Mouse (Mus musculus): Measurements from ENCODE around the gene Gm5134.

The Gm5134 gene

DNA sequence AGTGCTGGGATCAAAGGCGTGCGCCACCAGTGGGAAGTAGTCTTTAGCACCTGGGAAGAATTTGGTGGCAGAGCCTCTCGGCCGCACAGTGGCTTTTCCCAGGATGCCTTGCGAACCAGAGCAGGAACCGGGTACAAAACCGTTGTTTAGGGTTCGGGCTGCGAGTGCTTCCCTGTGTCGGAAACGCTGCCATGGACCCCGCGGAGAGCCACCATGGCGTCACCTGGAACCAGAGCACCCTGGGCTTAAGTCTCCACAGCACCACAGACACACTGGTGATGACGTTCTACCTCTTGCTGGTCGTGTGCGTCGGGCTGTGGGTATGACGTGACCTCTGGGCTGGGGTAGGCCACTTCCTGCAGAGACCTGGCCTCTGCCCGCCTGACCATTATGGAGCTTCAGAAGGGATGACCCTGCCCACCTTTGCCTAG is at the start of gene Gm5134:
Gene Gm5134 (plus strand): TSS at position 134 of the 431 bp plus-strand sequence.
- DNase-seq (ENCODE audit: low spot score in 2 of 2), result no peak

GRCm38 (mm10) chr10:75906882-75907281 is 47.4 kb upstream of the Gm5134 start:
- no peak for DNase-seq (ENCODE audit: low spot score in 2 of 2)

DNA sequence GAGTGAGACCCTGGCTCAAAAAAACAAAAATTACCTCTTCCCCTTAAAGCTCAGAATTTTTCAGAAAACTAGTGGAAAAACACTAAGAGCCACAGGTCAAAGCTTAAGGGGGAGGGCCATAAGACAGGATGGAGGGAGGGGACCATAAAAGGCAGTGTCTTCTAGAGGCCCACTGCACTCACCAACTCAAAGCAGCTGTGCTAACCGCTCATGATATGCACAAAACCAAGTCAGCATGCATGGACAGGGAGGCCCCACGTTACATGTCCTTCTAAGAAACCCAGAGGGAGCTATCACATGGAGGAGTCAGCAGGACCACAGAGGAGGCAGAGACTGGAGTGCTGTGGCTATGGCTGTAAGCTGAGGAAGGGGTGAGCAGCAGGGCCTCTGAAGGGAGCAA is 43.6 kb upstream of the Gm5134 start:
- no peak for DNase-seq (ENCODE audit: low spot score in 2 of 2)

DNA sequence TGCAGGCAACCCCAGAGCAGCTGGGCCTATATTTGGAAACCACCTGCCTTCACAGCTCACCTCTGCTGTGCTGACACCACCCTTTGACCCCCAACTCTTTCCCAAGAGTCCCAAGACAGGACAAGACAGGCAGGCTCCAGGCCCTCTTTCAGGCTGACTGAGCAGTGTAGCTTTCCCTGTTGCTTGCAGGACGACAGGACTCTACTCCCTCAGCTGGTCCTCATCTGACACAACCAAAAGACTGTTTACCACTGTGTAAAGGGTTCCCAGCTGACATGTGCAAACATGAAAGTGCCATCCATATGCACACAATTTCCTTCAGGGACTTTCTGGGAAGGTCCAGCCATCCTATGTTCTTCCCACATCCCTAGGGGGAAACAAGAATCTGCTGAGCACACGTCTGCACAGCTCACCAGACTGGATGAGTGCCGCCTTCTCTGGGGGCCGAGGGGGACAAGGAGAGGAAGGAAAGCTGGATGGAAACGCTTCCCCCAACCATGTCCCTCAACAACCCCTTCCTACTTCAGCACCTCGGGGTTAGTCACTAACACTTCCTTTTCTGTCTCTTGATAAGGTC is 41.2 kb upstream of the Gm5134 start:
- DNase-seq (ENCODE audit: low spot score in 2 of 2), result no peak

- no peak for DNase-seq (ENCODE audit: low spot score in 2 of 2)
These were observed 38.8 kb upstream of the Gm5134 start for GRCm38 (mm10) chr10:75915557-75915956.

- DNase-seq (ENCODE audit: low spot score in 2 of 2), result no peak
These were observed 37.5 kb upstream of the Gm5134 start for GRCm38 (mm10) chr10:75916840-75917239.

DNA sequence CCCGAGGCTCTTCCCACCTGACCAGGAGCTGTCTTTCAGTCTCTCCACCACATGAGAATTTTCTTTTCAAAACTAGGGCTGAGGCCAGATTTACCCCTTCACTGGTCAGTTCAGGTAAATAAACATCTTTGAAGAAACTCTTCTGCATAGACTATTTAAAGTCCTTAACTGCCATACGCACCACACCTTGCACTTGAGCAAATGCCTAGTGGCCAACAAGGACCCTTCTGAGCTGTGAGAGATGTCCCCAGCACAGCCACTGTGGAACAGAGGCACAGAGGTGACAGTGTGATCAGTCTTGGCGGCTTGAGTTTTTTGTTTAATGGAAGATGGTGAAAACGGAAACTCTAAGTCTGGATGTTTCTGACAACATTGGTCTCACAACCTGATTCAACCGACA is 35.3 kb upstream of the Gm5134 start:
- DNase-seq (ENCODE audit: low spot score in 2 of 2), result no peak

DNA sequence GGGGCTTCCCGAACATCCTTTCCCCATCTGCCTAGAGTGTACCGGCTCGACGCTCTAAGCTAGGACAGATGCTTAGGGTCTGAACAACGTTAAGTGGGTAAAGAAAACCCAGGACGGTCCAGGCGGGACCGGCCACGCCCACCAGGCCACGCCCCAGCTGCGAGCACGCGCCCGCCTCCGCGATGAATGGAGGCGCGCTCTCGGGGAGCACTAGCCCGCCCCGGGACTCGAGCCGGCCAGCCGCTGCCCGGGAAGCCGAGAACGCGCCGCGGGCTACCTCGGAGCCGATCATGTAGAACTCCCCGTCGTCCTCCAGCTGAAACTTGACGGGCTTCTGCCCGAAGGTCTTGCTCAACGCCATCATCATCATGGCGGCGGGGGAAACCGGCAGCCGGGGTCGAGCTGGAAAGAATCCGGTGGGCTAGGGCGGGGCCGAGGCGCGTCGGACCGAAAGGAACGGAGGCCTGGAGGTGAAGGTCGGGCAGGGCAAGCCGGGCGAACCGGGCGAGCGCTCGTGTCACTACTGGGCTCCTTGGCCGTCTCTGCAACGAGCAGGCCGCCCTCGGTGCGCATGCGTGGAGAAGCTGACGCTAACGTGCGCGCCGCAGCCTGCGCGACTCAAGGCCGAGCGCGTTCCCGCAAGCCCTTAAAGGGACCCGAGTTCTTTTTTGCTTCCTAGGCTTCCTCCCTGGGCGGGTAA is 33.1 kb upstream of the Gm5134 start, which contains the start of gene Smarcb1:
Gene Smarcb1 (minus strand): TSS at position 592 of the 700 bp plus-strand sequence.
- peak; percentile 90 to 94 for DNase-seq (ENCODE audit: low spot score in 2 of 2)

DNA sequence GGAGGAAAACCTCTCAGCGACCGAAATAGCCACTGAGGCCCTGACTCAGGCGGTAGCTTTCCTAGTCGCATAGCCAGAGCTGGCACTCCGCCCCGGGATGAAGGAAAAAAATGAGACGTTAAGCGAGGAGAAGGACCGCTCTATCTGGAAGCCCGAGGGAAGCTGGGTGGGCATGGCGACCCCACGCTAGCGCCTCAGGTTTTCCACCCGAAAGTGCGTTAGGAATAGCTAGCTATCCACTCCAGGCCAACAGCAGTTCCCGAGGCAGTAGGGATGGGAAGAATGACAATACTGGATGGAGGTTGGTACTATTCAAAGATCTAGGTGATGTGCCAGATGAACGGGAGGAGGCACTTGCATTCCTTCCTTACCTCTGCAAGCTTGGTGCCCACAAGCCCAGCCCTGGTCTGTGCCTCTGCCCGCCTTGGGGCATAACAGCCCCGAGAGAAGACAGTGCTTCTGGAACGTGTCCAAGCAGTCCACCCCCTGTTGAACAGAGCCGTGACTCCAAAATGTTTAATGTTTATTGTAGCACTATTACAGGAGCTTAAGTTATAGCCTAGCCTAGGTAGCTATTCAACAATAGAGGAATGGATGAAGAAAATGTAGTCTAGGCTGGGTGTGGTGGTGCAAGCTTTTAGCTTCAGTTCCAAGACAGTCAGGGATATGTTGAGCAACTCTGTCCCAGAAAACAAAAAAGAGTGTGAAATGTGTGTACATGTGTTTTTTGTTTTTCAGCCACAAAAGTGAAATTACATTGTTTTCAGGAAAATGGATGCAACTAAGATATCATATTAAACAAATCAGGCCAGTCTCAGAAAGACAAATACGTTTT is 32.4 kb upstream of the Gm5134 start:
- DNase-seq (ENCODE audit: low spot score in 2 of 2), result peak in 1 of 2 experiments; percentile 29

GRCm38 (mm10) chr10:75924324-75924723 is 30.0 kb upstream of the Gm5134 start:
- DNase-seq (ENCODE audit: low spot score in 2 of 2), result no peak

- DNase-seq (ENCODE audit: low spot score in 2 of 2), result no peak
These were observed 27.9 kb upstream of the Gm5134 start for GRCm38 (mm10) chr10:75926396-75926795.

GRCm38 (mm10) chr10:75930304-75930703 is 24.0 kb upstream of the Gm5134 start:
- no peak for DNase-seq (ENCODE audit: low spot score in 2 of 2)

DNA sequence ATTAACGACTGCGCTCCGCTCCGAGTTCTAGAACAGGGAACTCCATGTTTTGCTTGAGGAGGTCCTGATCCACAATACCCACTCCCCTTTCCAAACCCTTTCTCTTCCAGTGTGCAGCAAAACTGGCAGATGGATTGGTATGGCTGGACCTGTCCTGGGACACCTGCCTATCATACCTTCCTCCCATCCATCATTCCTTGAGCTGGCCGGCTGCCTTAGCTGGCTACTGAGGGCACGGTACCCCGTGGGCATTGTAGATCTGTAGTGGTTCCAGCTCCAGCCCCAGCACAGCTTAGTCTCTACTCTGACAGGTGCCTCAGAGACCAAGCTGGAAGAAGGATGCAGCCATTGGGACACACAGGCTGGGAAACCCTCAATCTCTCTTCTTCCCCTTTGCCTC is 23.0 kb upstream of the Gm5134 start:
- DNase-seq (ENCODE audit: low spot score in 2 of 2), result no peak

- no peak for DNase-seq (ENCODE audit: low spot score in 2 of 2)
These were observed 22.1 kb upstream of the Gm5134 start for GRCm38 (mm10) chr10:75932081-75932678.

DNA sequence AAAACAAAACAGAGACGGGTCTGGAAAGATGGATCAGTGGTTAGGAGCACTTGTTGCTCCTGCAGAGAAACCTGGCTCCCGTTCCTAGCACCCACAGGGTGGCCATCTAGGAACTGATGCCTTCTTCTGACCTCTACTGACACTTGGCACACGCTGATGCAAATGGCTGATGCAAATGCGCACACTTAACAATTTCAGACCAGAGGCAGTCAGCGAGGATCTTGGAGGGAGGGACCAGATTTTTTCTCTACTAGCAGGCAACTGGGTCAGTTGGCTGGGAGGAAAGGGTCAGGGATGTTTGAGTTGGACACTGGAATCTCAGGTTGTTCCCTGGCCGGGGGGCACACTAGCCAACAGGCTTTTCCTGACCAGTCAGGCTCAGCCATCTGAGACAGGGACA is 21.4 kb upstream of the Gm5134 start, which contains the start of gene Chchd10:
Gene Chchd10 (plus strand): TSS at position 240 of the 400 bp plus-strand sequence.
- no peak for DNase-seq (ENCODE audit: low spot score in 2 of 2)

- no peak for DNase-seq (ENCODE audit: low spot score in 2 of 2)
These were observed 19.3 kb upstream of the Gm5134 start for GRCm38 (mm10) chr10:75934991-75935390.

DNA sequence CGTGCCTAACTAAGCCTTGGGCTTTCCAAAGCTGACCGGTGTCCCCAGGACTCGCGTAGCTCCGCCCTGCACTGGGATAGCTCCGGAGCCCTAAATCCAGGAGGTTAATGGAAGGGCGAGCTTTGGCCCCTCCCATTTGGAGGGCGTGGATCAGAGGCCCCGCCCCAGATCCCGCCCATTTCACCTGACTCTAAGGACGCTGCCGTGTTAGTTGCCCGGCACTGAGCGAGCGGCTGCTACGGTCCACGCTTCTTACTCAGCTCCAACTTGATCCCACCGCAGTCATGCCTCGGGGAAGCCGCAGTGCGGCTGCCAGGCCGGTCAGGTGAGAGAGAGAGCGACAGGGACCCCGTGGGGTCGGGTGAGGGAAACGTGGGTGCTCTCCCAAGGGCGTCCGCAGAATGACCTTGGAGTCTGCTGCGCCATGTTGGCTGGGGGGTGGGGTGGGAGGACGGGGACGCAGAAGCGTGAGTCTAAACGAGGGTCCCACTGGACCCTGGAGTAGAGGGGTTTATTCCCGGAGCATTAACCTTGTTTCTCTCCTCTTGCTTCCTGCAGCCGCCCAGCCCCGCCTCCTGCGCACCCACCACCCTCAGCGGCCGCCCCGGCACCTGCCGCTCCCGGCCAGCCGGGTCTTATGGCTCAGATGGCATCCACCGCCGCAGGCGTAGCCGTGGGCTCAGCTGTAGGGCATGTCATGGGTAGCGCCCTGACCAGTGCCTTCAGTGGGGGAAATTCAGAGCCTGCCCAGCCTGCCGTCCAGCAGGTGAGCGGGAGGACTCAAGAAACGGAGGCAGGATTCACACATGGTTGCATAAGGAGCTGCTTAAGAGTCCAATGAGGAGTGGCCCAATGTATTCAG is 18.4 kb upstream of the Gm5134 start, which contains the start of gene Mmp11:
Gene Mmp11 (minus strand): TSS at position 817 of the 862 bp plus-strand sequence.
- DNase-seq (ENCODE audit: low spot score in 2 of 2), result peak in 1 of 2 experiments; percentile 62

DNA sequence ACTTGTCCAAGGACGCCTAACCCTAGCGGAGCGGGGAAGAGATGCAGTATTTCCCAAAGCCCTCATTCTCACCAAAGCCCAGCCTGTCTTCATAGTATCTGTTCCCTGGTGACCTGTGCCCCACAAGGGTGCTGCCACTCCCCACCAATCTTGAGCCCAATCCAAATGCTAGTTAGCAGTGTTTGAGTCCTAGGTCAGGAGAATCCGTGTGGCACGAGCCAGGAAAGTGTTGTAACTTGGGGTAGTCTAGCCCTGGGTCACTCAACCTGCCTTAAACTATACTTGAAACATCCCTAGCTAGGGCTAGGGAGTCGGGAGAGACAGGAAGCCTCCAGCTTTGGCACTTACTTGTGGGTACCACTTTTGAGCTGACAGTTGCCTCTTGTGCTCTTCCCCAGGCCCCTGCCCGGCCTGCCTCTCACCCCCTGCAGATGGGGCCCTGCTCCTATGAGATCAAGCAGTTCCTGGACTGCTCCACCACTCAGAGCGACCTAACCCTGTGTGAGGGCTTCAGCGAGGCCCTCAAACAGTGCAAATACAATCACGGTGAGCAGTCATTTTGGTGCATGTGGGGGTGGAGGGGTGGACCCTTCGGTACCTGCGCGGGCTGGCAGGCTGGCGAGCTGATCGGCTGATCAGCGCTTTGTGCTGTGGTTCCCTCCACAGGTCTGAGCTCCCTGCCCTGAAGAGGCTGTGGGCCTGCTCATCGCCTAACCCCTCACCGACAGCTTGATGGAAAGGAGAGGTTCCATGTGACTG is 17.2 kb upstream of the Gm5134 start:
- no peak for DNase-seq (ENCODE audit: low spot score in 2 of 2)

- DNase-seq (ENCODE audit: low spot score in 2 of 2), result no peak
These were observed 16.3 kb upstream of the Gm5134 start for GRCm38 (mm10) chr10:75937851-75938643.

All from frontal cortex, postnatal 10 days (tissue).